Mouse (Mus musculus): ENCODE data around the gene Cwh43. TPM values are rescaled to one million over a fixed set of nuclear protein-coding genes. Genes with fewer than 3 reads are reported as not detected.

Cwh43 gene
- polyA plus RNA-seq, 1 experiment from 2014 or later: not detected

GRCm38 (mm10) chr5:73502422-73502821, 96.5 kb downstream of the Cwh43 start:
- Histone ChIP-seq H3K4me3 (no peak overlapping the region), H3K9me3 (replicated peaks) (no peaks in the 10 kb centered on the region), H3K36me3 (no peaks in the 10 kb centered on the region), H3K27me3 (replicated peaks) (no peaks in the 10 kb centered on the region), H3K27ac (ENCODE audit: poor library complexity, severe bottlenecking) (peak overlapping the region; percentile 35), H3K4me1 (replicated peaks) (peaks cover 54% of the 10 kb centered on the region), H3K9ac (no peak overlapping the region), H3K4me2 (no peak overlapping the region)
- ATAC-seq (ENCODE audit: insufficient number of reproducible peaks, low FRiP score): no peak
- WGBS: 80% methylated on average over 9 of the region's 9 CpGs

Other genes starting within 250 kb of the Cwh43 start
- 38.7 and 40.2 TPM in 2 replicates for gene Fryl, start 149.5 kb upstream of the Cwh43 start, polyA plus RNA-seq (2016; fragmentation: Nextera tagmentation; extraction: Ambion mirVana)
- 212 and 230 TPM in 2 replicates for gene Ociad1, start 113.3 kb upstream of the Cwh43 start, polyA plus RNA-seq (2016; fragmentation: Nextera tagmentation; extraction: Ambion mirVana)
- 27.5 and 29.0 TPM in 2 replicates for gene Ociad2, start 65.0 kb upstream of the Cwh43 start, polyA plus RNA-seq (2016; fragmentation: Nextera tagmentation; extraction: Ambion mirVana)
- gene Dcun1d4, start 74.9 kb downstream of the Cwh43 start, polyA plus RNA-seq (2016; fragmentation: Nextera tagmentation; extraction: Ambion mirVana): 21.3 and 23.5 TPM in 2 replicates
- not detected in 2 replicates for gene Lrrc66, start 226.5 kb downstream of the Cwh43 start, polyA plus RNA-seq (2016; fragmentation: Nextera tagmentation; extraction: Ambion mirVana)
- gene Sgcb, start 241.7 kb downstream of the Cwh43 start, polyA plus RNA-seq (2016; fragmentation: Nextera tagmentation; extraction: Ambion mirVana): 26.0 and 26.8 TPM in 2 replicates
- 0.13 and 0.17 TPM in 2 replicates for gene Spata18, start 245.3 kb downstream of the Cwh43 start, polyA plus RNA-seq (2016; fragmentation: Nextera tagmentation; extraction: Ambion mirVana)